Mouse (Mus musculus) left cerebral cortex, adult 11 months (tissue): ENCODE measurements around the gene Tns1.

Experiments
- DNase-seq: peaks from one replicate; pipeline ENCODE4 v3.0.0; 2022; ENCODE audit warnings: low spot score

Gene Tns1

GRCm38 (mm10) chr1:74031771-74032609 lies 92.3 kb downstream of the Tns1 start:
- no peak for DNase-seq

GRCm38 (mm10) chr1:74030901-74031360 lies 93.3 kb downstream of the Tns1 start:
- DNase-seq, result no peak

DNA sequence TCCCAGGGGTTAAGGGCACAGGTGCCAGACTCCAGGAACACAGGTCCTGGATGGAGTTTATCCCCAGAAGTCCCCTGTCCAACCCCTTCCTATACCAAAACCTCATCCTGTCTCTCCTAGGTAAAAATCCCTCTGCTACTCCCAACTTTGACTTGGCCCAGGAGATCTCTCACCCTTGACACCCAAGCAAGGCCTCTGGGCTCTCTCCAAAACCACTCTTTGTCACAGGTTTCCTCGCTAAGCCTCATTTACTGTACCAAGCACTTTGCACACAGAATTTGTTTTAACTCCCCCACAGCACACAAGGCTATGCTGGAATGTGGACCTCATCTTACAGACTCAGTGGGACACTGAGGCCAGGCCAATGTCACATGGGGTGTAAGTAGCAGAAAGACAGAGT lies 94.0 kb downstream of the Tns1 start:
- no peak for DNase-seq

- DNase-seq, result no peak
Measured at GRCm38 (mm10) chr1:74029669-74030068, 94.6 kb downstream of the Tns1 start.

- no peak for DNase-seq
Measured at GRCm38 (mm10) chr1:74028881-74029266, 95.4 kb downstream of the Tns1 start.

DNA sequence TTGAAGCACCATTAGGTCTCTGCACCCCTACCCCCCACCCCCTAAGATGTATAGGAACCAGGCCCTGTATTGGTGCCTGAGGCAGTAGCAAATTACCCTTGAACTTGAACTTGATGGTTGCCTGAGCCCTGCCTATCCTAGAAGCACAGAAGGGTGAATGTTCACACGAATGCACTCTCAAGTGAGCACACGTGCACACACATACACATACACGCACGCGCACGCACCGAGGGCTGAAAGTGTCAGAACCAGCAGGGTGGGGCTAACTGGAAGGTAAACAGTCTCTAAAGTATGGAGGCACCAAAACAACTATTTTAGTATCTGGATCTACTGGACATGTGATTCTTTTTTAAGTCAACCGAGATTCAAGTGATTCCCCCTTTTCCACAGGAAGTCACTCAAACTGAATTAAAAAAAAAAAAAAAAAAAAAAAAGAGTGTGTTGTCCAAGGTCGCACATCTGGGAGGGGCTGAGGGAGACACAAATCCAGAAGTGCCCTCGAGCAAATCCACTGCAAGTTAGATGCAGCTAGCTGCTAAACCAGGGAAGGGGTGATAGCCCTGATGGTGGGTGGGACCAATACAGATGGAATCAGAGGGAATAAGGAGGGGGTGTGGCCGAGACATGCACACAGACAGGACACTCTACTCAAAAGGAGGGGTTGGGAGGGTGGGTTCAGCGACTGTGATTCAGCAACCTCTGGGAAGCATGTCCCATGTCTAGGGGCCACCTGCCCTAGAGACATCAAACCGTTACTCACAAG lies 96.0 kb downstream of the Tns1 start:
- no peak for DNase-seq

- DNase-seq, result no peak
Measured at GRCm38 (mm10) chr1:74027559-74028091, 96.6 kb downstream of the Tns1 start.

DNA sequence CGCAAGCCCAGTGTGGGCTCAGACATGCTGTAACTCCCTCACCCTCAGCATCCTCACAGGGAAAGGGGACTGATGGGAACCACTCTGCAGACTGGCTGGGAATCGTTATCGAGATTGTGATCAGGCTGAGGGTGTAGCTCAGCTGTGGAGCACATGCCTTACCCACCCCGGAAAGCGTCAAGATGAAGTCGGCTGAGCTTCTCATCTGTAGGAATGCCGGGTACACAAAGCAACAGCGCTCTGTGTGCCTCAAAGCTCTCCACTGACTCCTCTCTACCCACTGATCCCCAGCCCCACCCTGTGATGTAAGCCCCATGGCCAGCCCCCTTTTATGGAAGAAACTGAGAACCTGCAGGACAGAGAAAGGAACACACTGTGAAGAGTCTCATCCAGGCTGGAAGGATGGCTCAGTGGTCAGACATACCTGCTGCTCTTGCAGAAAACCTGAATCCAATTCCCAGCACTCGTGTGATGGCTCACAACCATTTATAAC lies 97.5 kb downstream of the Tns1 start:
- DNase-seq, result no peak

GRCm38 (mm10) chr1:74025651-74026226 lies 98.5 kb downstream of the Tns1 start:
- DNase-seq, result no peak

DNA sequence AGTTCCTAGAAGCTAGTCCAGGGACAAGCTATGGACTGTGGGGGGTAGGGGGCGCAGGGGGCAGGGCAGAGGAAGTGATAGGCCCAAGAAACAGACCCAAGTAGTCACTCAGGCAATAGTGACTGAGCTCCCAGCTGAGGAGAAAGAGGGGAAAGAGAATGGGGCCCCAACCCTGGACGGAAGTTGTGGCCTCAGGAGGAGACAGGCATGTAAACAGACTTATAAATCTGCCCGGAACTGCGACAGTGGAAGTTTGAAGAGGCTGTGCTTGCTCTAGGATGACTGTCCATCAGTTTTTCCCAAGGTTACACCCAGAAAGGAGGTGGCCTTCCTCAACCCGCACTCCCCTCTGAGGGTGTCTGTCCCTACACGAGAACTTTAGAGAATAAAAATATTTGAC lies 99.0 kb downstream of the Tns1 start:
- no peak for DNase-seq

DNA sequence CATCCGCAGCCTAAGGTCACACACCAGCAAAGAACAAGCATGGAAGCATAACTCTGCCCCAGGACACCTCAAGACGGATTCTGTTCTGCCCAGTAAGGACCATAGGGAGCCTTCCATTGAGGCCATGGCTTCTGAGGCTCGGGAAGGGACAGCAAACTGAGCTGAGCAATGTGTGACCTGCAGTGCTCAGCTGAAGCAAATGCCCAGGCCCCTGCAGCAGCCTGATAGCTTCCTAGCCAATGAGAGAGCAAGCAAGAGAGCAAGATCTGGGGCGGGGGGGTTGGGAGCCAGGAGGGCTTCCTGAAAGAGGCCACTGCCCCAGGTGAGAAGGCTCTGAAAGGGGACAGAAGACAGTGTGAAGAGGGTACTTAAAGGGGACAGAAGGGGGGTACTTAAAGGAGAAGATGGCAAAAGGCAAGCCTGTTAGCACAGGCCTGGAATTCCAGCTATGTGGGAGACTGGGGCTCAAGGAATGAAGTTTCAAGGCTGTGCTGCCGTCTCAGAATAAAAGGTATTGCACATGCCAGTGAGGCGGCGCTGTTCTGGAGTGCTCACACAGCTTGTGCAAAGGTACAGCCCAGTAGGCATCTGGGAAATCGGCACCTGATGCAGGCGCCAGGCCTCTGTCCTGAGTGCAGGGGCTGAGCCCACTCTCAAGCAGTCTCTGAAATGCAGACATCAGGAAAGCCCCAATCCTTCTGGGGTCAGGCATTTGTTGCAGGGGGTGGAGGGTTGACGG lies 99.6 kb downstream of the Tns1 start:
- DNase-seq, result no peak

- no peak for DNase-seq
Measured at GRCm38 (mm10) chr1:74022998-74023397, 101.3 kb downstream of the Tns1 start.

GRCm38 (mm10) chr1:74022536-74022935 lies 101.7 kb downstream of the Tns1 start:
- no peak for DNase-seq

DNA sequence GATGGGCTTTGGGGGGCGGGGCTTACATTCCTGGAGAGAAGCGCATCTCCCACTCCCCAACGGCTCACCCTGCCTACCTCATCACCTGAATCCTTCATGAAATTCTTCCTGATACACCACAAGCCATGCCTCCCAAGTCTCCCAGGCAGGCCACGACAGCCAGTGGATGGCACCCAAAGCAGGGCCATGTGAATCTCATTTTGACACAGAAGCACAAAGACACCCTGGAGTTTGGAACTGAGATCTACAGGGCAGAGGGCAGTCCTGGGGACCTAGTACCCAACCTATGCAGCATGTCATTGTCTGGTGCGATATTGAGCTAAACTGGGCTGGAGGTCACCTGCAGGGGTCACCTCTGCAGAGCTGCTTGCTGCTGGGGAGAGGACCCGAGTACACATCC lies 104.0 kb downstream of the Tns1 start:
- DNase-seq, result no peak

DNA sequence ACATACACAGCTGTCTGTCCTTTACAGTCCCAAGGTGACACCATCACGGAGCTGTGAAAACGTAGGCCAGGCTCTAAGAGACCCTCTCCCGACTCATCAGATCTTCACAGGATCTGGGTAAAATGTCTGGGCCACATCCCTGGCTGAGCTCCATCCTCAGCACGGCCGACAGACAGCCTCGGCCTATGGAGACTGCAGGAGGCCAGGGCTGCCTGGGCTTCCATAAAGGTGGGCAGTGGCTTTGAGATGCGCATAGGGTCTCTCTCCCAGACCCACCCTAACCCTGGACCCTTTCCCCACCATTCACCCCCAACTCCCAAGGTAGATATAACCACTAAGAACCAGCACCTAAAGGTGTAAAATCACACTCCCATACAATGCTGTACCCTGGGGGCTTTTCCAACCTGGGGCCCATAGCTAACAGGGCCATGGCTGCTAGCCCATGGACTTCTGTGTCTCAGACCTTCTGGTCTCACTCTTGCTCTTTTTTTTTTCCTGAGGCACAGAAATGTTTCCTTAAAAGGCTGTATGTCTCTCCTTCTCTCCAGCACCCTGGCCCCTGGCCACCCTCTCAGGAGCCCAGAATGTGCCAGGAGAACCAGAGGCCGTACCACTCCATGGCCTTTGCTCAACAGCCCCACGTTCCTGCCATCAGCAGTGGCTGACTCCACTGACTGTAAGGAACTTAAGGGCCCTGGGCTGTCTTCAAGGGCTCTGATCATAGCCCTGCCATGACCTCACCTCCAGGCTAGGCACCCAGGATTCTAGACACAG lies 106.7 kb downstream of the Tns1 start:
- no peak for DNase-seq

GRCm38 (mm10) chr1:74016618-74017017 lies 107.6 kb downstream of the Tns1 start:
- no peak for DNase-seq

DNA sequence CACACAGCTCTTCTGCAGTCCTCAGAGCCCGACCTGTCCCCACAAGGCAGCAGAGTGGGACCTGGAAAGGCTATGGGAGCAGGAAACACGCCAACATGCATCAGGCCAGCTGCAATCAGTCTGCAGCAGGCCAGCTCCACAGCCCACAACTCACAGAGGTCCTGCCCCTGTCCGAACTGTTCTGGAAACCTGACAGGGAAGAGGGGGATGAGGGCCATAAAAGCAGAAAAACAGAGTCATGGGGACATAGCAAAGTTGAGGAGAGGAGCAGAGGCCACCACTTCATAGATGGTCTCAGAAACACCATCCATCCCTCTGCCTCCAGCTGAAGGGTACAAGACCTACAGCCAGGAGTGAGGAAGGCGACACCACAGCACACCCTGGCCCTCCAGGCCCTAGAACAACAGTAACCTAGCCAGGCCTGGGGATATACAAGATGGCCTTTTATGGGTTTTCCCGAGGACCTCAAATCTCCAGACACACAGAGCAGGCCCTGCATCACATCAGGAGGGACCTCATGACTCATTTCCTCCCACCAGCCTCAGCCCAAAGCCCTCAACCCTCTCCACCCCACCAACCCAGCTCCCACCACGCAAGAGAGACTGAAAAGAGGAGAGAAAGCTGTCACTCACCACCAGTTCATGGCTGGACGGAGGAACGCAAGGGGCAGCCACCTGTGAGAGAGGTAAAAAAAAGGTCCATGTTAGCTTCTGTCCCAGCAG lies 108.6 kb downstream of the Tns1 start:
- DNase-seq, result no peak

- no peak for DNase-seq
Measured at GRCm38 (mm10) chr1:74014538-74015327, 109.5 kb downstream of the Tns1 start.

DNA sequence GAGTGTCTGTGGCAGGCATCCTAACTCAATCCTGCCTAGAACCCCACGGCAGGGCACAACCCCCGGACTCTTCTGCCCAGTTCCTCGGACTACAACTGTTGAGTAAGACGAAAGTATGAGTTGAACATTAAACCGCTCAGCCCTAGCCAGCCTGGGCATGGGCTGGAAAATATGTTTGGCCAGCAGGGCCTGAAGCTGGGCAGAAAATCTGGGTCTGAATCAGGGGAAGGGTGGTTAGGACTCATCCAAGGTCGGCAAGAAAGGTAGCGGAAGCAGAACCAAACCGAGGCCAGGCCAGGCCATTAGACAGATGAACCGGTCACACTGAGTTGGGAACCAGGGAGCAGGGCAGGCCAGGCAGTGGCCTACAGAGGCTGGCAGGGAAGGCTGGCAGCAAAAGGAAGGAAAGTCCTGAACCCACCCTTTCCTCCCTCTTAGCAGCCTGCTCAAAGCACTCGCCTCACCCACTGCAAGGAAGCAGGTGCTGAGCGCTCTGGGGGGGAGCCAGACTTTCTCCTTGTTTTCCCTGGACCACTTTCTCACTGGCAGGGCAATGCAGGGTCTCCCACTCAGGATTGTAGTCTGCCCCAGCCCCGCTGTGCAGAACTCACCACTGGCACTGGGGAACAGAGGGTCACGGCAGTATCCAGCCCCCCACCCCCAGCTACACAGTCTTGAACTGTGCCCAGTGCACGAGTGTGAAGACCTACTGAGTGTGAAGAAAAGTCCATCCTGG lies 110.8 kb downstream of the Tns1 start:
- DNase-seq, result no peak
